Mouse (Mus musculus) mouse trophoblast stem cell (cell line): Measurements from ENCODE around the gene St7.

ENCODE experiments used
- in situ Hi-C, 2 experiments: fragments of 300-500 bp; cut with MseI, MboI; formaldehyde crosslinking; loops; 2 replicates in 1 of 2; 3 replicates in 1 of 2; pipeline ENCODE4 v1.15.1; 2025

St7 gene

DNA sequence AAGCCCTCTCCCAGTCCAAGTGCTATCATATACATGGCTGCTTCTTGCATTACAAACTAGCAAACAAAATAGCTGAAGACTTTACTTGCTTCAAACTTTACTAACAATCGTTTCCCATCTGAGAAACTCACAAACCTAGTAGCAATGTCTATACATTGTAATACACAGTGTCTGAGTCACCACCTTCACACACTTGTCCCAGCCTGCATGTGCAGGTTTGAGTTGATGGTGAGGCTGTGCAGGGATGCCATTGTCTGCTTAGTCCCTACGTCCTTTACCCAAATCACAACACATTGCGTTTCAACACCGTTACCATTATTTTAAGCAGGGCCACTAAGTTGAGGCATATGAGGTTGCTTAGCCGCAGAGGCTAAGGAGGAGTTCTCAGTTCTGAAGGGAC, 26.7 kb downstream of the St7 start:
- in situ Hi-C loops, result no loop called here

DNA sequence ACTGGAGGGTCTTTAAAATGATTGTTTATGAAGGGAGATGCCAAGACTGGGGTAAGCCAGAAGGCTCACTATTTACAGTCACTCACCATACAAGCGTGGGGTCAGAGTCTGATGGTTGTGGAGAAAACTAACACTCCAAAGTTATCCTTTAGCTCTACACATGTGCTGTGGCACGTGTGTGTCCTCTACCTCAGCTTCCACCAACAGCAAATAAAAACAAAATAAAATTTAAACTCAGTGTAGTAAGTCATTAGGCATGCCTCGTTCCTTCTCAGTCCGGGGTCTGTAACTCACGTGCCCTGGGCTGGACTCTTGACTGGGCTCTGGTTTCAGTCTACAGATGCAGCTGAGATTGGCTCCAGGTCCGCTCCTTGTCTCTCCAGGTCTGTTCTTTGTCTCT, 27.3 kb downstream of the St7 start:
- in situ Hi-C loops, result no loop called here

GRCm38 (mm10) chr6:17721706-17722105, 29.0 kb downstream of the St7 start:
- in situ Hi-C loops, result no loop called here

GRCm38 (mm10) chr6:17725841-17726460, 33.2 kb downstream of the St7 start:
- in situ Hi-C loops, result loop anchor here (5.0 kb wide), 1 partner anchor 111 kb away; no protein-coding TSS in a partner anchor

- in situ Hi-C loops, result loop anchor here (5.0 kb wide), 1 partner anchor 110 kb away; no protein-coding TSS in a partner anchor
Measured at GRCm38 (mm10) chr6:17727241-17727640, 34.5 kb downstream of the St7 start.

DNA sequence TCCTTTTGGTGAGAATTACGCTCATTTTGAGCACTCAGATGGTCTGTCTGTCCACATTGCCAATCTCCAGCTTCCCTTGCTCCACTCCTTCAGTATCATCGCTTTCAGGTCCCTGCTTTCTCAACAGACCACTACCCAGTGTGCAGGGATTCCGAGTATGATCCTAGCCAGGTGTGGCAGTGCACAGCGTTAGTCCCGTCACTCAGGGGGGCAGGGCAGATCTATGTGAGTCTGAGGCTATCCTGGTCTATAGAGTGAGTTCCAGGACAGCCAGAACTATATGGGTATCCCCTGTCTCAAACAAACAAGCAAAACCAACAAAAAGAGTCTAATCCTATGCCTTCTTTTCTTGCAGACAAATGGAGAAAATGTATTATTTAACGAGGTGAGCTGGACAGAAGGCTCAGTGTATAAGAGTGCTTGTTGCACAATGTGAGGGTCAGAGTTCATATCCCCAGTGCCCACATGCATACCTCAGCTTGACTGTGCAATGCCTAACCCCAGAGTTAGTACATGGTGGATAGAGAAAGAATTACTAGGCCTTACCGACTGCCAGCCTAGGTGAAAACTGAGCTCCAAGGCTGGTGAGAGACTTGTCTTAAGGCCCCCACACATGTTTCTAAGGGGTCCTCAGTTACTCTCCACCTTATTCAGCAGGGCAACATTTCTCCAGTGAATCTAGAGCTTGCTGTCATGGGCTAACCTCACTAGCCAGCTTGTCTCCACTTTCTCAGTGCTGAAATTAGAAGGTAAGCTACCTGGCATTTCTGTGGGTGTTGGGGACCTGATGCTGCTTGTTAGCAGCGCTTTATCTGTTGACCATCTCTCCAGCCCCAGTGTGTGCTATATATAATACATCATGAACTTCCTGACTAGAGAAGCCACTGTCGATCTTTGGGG, 35.4 kb downstream of the St7 start:
- in situ Hi-C loops, result loop anchor here (5.0 kb wide), 1 partner anchor 109 kb away; no protein-coding TSS in a partner anchor

GRCm38 (mm10) chr6:17730122-17730521, 37.4 kb downstream of the St7 start:
- in situ Hi-C loops, result no loop called here

DNA sequence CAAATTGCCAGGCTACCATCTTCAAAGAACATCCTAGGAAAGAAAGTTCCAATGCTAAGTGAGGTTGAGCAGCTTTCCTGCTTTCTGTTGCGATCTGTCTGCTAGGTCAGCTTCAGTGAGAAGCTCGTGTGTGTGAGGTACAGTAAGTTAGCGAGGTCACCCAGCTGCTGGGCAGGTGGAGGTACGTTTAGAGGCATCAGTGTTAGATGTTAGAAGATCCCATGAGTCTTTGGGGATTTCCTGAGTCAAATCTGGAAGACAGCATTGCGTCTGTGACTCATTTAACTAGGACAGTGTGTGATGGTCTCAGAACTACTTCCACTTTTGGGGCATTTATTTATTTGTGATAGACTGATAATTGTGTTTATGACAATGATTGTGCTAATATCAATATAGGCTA, 39.0 kb downstream of the St7 start:
- in situ Hi-C loops, result no loop called here

DNA sequence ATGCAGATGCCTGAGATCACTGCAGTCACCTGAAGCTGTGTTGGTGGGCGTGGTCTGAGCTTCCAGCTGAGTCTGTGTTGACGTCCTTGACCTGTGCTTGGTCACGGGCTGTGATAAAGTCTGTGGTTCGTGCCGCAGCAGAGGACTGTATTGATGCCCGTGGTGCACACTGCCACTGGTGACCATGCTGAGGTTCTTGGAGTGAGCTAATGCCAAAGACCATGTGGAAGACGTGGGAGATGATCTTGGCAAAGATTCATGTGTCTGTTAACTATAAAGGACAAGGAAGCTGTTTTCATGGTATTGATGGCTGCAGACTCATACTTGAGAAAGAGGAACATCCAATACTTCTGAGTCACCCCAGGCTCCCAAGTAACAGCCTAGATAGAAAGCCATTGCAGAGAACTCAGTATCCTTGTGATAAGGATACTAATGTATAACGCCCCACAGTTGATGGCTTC, 41.2 kb downstream of the St7 start:
- in situ Hi-C loops, result no loop called here

DNA sequence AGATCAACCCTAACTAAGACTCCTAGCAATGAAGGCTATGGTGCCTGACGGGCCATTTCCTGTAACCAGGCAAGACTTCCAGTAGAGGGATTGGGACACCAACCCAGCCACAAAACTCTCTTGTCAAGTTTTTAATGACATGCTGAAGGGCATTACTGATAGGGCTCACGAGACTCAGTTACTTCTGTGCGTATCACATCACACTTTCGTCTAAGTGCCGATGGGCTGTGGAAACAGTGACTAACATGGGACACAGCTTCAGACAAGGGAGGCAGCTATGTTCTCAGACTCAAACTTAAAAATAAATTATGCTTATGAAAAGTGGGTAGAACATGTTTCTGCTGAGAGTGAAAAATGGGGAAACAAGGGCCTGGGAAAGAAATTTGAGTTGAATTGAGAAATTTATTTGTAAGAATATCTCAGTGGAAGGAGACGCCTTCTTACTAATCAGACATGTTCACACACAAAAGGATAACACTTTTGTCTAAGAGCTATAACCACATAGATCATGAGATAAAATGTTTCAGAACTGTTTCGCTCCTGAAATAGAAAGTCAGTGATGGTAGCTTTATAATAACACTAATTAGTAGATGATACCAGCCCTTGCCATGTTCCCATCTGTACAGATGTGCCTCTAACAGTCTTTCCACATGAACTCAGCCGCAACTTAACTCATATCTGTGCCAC, 44.7 kb downstream of the St7 start:
- in situ Hi-C loops, result no loop called here

DNA sequence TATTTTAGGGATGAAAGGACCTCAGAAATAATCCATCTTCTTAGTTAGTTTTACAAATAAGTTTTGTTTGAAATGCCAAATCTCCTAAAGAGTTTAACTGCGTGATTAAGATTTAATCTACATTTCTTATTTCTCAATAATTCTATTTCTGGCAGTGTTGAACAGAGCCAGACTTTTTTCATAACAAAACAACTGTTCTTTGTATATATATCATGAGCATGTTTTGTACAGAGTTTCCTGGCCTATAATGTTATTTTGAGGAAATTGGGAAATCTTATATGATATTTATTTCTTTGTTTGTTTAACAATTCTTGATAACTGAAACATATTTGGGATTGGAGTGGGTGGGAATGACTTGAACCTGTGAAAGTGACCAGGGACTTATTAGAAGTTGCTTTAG, 47.4 kb downstream of the St7 start:
- in situ Hi-C loops, result no loop called here

- in situ Hi-C loops, result no loop called here
Measured at GRCm38 (mm10) chr6:17741639-17742038, 48.9 kb downstream of the St7 start.

- in situ Hi-C loops, result no loop called here
Measured at GRCm38 (mm10) chr6:17742209-17742608, 49.5 kb downstream of the St7 start.

- in situ Hi-C loops, result no loop called here
Measured at GRCm38 (mm10) chr6:17743325-17743724, 50.6 kb downstream of the St7 start.

- in situ Hi-C loops, result no loop called here
Measured at GRCm38 (mm10) chr6:17747724-17748123, 55.0 kb downstream of the St7 start.

- in situ Hi-C loops, result no loop called here
Measured at GRCm38 (mm10) chr6:17748866-17749582, 56.3 kb downstream of the St7 start.

DNA sequence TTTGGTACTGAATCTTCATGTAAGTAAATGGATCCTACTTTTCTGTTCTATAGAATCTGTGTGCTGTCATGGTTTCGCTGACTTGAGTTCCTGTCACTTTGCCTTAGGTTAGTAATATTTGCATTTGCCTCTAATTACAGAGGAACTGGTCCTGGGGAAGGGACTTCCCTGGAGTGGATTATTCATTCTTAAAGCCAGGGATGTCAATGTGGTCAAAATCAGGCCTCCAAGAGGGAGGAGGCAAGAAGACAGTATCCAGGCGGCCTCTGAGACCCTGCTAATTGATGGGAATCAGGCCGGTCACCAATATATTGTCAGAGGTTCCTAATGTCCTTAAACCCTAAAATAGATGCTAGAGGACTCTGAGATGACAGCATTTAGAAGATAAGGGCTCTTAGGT, 56.9 kb downstream of the St7 start:
- in situ Hi-C loops, result no loop called here

- in situ Hi-C loops, result no loop called here
Measured at GRCm38 (mm10) chr6:17750041-17750660, 57.4 kb downstream of the St7 start.

GRCm38 (mm10) chr6:17750957-17751356, 58.2 kb downstream of the St7 start:
- in situ Hi-C loops, result no loop called here

DNA sequence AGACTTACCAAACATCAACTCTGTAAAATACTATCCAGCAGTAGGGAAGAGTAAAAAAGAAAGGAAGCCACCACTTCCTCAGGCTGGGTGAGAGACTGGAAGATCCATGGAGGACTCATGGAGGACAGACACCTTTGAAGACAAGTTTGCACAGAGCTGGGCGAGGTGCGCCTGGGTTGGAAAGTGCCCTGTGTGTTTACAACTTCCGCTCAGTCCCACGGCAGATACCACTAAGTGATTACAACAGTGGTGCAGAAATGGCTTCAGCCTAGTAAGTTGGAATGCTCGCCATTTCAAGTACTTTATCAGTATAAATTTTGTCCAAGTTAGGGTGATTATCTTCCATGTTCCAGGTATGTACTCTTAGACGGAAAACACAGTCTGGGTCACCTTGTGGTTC, 63.2 kb downstream of the St7 start:
- in situ Hi-C loops, result no loop called here

GRCm38 (mm10) chr6:17758568-17758967, 65.8 kb downstream of the St7 start:
- in situ Hi-C loops, result no loop called here
